Mouse (Mus musculus) myocyte (in vitro differentiated cells): ENCODE measurements around the gene Golph3l.

Source experiments
- CEBPB ChIP-seq: IDR thresholded peaks from 2 replicates; pipeline ENCODE4 v1.6.1; 2011; ENCODE audit warnings: mild to moderate bottlenecking, moderate library complexity; ENCODE audit not compliant: poor library complexity, insufficient read depth, severe bottlenecking
- E2F4 ChIP-seq: IDR thresholded peaks from one replicate; pipeline ENCODE4 v1.6.1; 2011; ENCODE audit warnings: mild to moderate bottlenecking, control low read depth, moderate library complexity; ENCODE audit not compliant: insufficient read depth
- MAX ChIP-seq: IDR thresholded peaks from one replicate; pipeline ENCODE4 v1.6.1; 2011; ENCODE audit warnings: low read depth, mild to moderate bottlenecking, control low read depth
- MYOD1 ChIP-seq, 3 experiments: IDR thresholded peaks; one replicate each; pipeline ENCODE4 v1.6.1; 2011; ENCODE audit warnings: control low read depth in 2 of 3, low read depth in 2 of 3, mild to moderate bottlenecking in 2 of 3, moderate library complexity in 1 of 3; ENCODE audit not compliant: insufficient read length in 2 of 3, control insufficient read depth in 1 of 3
- MYOG ChIP-seq, 3 experiments: IDR thresholded peaks; one replicate each; pipeline ENCODE4 v1.6.1; 2011; ENCODE audit warnings: control low read depth in 2 of 3, low read depth in 2 of 3, mild to moderate bottlenecking in 2 of 3; ENCODE audit not compliant: insufficient read length in 2 of 3, control insufficient read depth in 1 of 3, insufficient read depth in 1 of 3
- POLR2A ChIP-seq: IDR thresholded peaks from one replicate; pipeline ENCODE4 v1.6.1; 2011; ENCODE audit warnings: low read depth, mild to moderate bottlenecking, control low read depth, moderate library complexity; ENCODE audit not compliant: insufficient read length
- POLR2AphosphoS2 ChIP-seq: IDR thresholded peaks from one replicate; pipeline ENCODE4 v1.6.1; 2011; ENCODE audit warnings: low read depth, control low read depth; ENCODE audit not compliant: insufficient read length
- REST ChIP-seq: IDR thresholded peaks from one replicate; pipeline ENCODE4 v1.6.1; 2011; ENCODE audit warnings: mild to moderate bottlenecking, control low read depth, moderate library complexity; ENCODE audit not compliant: insufficient read depth, insufficient read length
- SRF ChIP-seq: IDR thresholded peaks from one replicate; pipeline ENCODE4 v1.6.1; 2011; ENCODE audit warnings: low read depth; ENCODE audit not compliant: control insufficient read depth, insufficient read length
- TCF12 ChIP-seq: IDR thresholded peaks from one replicate; pipeline ENCODE4 v1.6.1; 2011; ENCODE audit warnings: mild to moderate bottlenecking, control low read depth; ENCODE audit not compliant: poor library complexity, insufficient read depth, severe bottlenecking
- TCF3 ChIP-seq: IDR thresholded peaks from one replicate; pipeline ENCODE4 v1.6.1; 2011; ENCODE audit warnings: low read depth, control low read depth; ENCODE audit not compliant: insufficient read length
- USF1 ChIP-seq: IDR thresholded peaks from one replicate; pipeline ENCODE4 v1.6.1; 2011; ENCODE audit warnings: low read depth, mild to moderate bottlenecking, control low read depth, moderate library complexity

DNA sequence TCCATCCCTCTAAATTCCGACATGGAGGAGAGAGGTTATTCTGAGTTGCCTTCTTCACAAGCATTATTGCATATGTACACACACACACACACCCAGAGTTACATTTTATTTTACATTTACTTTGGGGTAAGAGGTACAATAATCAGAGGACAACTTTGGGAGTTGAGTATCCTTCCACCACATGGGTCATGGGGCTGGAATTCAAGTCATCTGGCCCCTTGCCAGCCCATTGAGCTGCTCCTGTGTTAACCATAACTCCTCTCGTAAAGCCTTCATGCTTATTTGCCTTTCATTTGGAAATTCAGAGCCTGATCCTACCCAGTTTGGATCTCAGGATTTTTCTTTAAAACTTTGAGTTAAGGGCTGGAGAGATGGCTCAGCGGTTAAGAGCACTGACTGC lies 17.4 kb downstream of the Golph3l start:
- TF ChIP-seq POLR2A, result no peak
- no peak for TF ChIP-seq MAX
- TF ChIP-seq E2F4, result no peak
- no peak for TF ChIP-seq TCF12
- no peak for TF ChIP-seq POLR2AphosphoS2
- TF ChIP-seq USF1, result no peak
- TF ChIP-seq TCF3, result no peak
- no peak for TF ChIP-seq MYOG (IDR thresholded peaks at IDR 0.05; ENCODE audit: control insufficient read depth in 1 of 3, insufficient read depth in 1 of 3, insufficient read length in 2 of 3, low read depth in 2 of 3)
- TF ChIP-seq REST, result no peak
- TF ChIP-seq MYOD1 (IDR thresholded peaks at IDR 0.05; ENCODE audit: control insufficient read depth in 1 of 3, insufficient read length in 2 of 3, low read depth in 2 of 3), result no peak
- TF ChIP-seq SRF, result no peak
- TF ChIP-seq CEBPB, result no peak
